In genomic region chr9:28149507-28149906, GRCm38 (mm10) we compare ENCODE assay signal across 25 mouse cellular contexts.
DNase-seq lines count a peak whose midpoint lies in the region; ATAC-seq and TF ChIP-seq lines count a peak whose summit lies in the region.
"Had no signal": no experiment of that assay in that cellular context is flagged by ENCODE, and none has a peak within 500 bp of the region (broad histone marks: within the 10 kb centered on the region; RNA-seq: fewer than 3 reads in every experiment).

No protein-coding gene starts in this region.

- DNase-seq in left cerebral cortex, postnatal 4 days, result peak; percentile 28
- DNase-seq in left cerebral cortex, adult 2 months (ENCODE audit: extremely low spot score in 1 of 2, low spot score in 2 of 2), result no peak
- DNase-seq in right cerebral cortex, postnatal 25 days, result peak; percentile 21
- DNase-seq in right cerebral cortex, adult 2 months (ENCODE audit: low spot score in 2 of 2), result no peak
- no peak for DNase-seq in c-Kit-positive CD71-positive TER-119-positive erythroid progenitor cells, embryonic 14.5 days (ENCODE audit: low spot score)
- DNase-seq: adrenal gland, postnatal 14 days; cerebellum, adult 8-10 months; gastrocnemius, postnatal 10 days; kidney, adult 8-10 months; kidney, postnatal 4 days; lung, embryonic 14.5 days; lung, postnatal 14 days; thymus, postnatal 4 days had no signal

- no peak overlapping the region for H3K27ac ChIP-seq in forebrain, embryonic 15.5 days (replicated peaks)
- no peak overlapping the region for H3K27ac ChIP-seq in forebrain, embryonic 13.5 days
- H3K27ac ChIP-seq in left cerebral cortex, adult 2 months, result no peak overlapping the region
- H3K27ac ChIP-seq: embryonic facial prominence, embryonic 13.5 days; forebrain, embryonic 10.5 days; heart, embryonic 15.5 days; hindbrain, embryonic 12.5 days; kidney, postnatal 0 days; limb, embryonic 12.5 days; liver, embryonic 15.5 days had no signal

- TF ChIP-seq CTCF in left cerebral cortex, adult 2 months (IDR thresholded peaks at IDR 0.05), result no peak

- 29% methylated on average over 3 of the region's 3 CpGs for WGBS in forebrain, embryonic 15.5 days
- 45% methylated on average over 3 of the region's 3 CpGs for WGBS in forebrain, embryonic 13.5 days

- H3K36me3 ChIP-seq in forebrain, embryonic 15.5 days, result no peaks in the 10 kb centered on the region
- H3K36me3 ChIP-seq in forebrain, embryonic 13.5 days (ENCODE audit: poor library complexity, severe bottlenecking), result no peaks in the 10 kb centered on the region
- H3K36me3 ChIP-seq: embryonic facial prominence, embryonic 13.5 days; forebrain, embryonic 10.5 days; heart, embryonic 15.5 days; hindbrain, embryonic 12.5 days; limb, embryonic 12.5 days; liver, embryonic 15.5 days had no signal

- H3K4me1 ChIP-seq in forebrain, embryonic 15.5 days, result peaks cover 5% of the 10 kb centered on the region
- peaks cover 6% of the 10 kb centered on the region; the same call in 1 of the 2 replicates for H3K4me1 ChIP-seq in forebrain, embryonic 13.5 days
- H3K4me1 ChIP-seq: embryonic facial prominence, embryonic 13.5 days; forebrain, embryonic 10.5 days; heart, embryonic 15.5 days; hindbrain, embryonic 12.5 days; limb, embryonic 12.5 days; liver, embryonic 15.5 days had no signal

- no peaks in the 10 kb centered on the region for H3K9me3 ChIP-seq in forebrain, embryonic 15.5 days
- H3K9me3 ChIP-seq in forebrain, embryonic 13.5 days (replicated peaks), result no peaks in the 10 kb centered on the region
- H3K9me3 ChIP-seq: embryonic facial prominence, embryonic 13.5 days; forebrain, embryonic 10.5 days; heart, embryonic 15.5 days; hindbrain, embryonic 12.5 days; limb, embryonic 12.5 days; liver, embryonic 15.5 days had no signal

- no peaks in the 10 kb centered on the region for H3K27me3 ChIP-seq in forebrain, embryonic 15.5 days
- no peaks in the 10 kb centered on the region for H3K27me3 ChIP-seq in forebrain, embryonic 13.5 days
- H3K27me3 ChIP-seq: embryonic facial prominence, embryonic 13.5 days; heart, embryonic 15.5 days; hindbrain, embryonic 12.5 days; limb, embryonic 12.5 days; liver, embryonic 15.5 days had no signal

- intact Hi-C loops in left cerebral cortex, postnatal 4 days (cut with DNase I), result no loop called here
- intact Hi-C loops in left cerebral cortex, adult 2 months (cut with DNase I), result no loop called here

- H3K4me2 ChIP-seq in forebrain, embryonic 15.5 days (replicated peaks), result no peak overlapping the region
- H3K4me2 ChIP-seq in forebrain, embryonic 13.5 days, result no peak overlapping the region
- H3K4me2 ChIP-seq: embryonic facial prominence, embryonic 13.5 days; heart, embryonic 15.5 days; hindbrain, embryonic 12.5 days; limb, embryonic 12.5 days; liver, embryonic 15.5 days; lung, embryonic 14.5 days; midbrain, embryonic 11.5 days had no signal

- H3K4me3 ChIP-seq in forebrain, embryonic 15.5 days, result no peak overlapping the region
- no peak overlapping the region for H3K4me3 ChIP-seq in forebrain, embryonic 13.5 days
- no peak overlapping the region for H3K4me3 ChIP-seq in left cerebral cortex, adult 2 months
- H3K4me3 ChIP-seq: embryonic facial prominence, embryonic 13.5 days; forebrain, embryonic 10.5 days; heart, embryonic 15.5 days; hindbrain, embryonic 12.5 days; limb, embryonic 12.5 days; liver, embryonic 15.5 days had no signal

- no peak overlapping the region for H3K9ac ChIP-seq in forebrain, embryonic 15.5 days (replicated peaks)
- H3K9ac ChIP-seq in forebrain, embryonic 13.5 days, result no peak overlapping the region
- H3K9ac ChIP-seq: embryonic facial prominence, embryonic 13.5 days; heart, embryonic 15.5 days; hindbrain, embryonic 12.5 days; limb, embryonic 12.5 days; liver, embryonic 15.5 days; lung, embryonic 14.5 days had no signal

- ATAC-seq in forebrain, embryonic 15.5 days (replicated peaks), result 0 out of 2 replicates have a peak, but pooled peaks have one; percentile 19
- no peak for ATAC-seq in forebrain, embryonic 13.5 days
- ATAC-seq: CD4-positive, CD25-positive, alpha-beta regulatory T cell, adult 4 months; intestine, embryonic 16.5 days had no signal

Comparison
In these comparisons a context has a peak if more than half of its experiments do, and no peak if none do; other contexts are left out.
1. DNase-seq: peak in left cerebral cortex, postnatal 4 days (single experiment) and right cerebral cortex, postnatal 25 days (single experiment); none in left cerebral cortex, adult 2 months (0 of 2), right cerebral cortex, adult 2 months (0 of 2) and c-Kit-positive CD71-positive TER-119-positive erythroid progenitor cells, embryonic 14.5 days (single experiment).